Mouse (Mus musculus) liver, embryonic 14.5 days (tissue): ENCODE data around the gene Pcdh15. TPM values are rescaled to one million over a fixed set of nuclear protein-coding genes. Genes with fewer than 3 reads are reported as not detected.

Experiments
- ATAC-seq: fragments of 200-750 bp; cut with Nextera tagmentation; 2 replicates; pipeline ENCODE4 v1.8.0; 2017; ENCODE audit warnings: moderate number of reproducible peaks, mild to moderate bottlenecking, moderate library complexity; ENCODE audit not compliant: insufficient read depth
- DNase-seq, 3 experiments: peaks; one replicate each; pipeline ENCODE4 v3.0.0-alpha.2; 2012 to 2013; ENCODE audit warnings: low read depth in 3 of 3, low spot score in 3 of 3
- H3K27ac ChIP-seq: fragments of 300-500 bp; sonication (generic); 2 replicates; pipeline ENCODE4 v1.5.1; 2014; ENCODE audit warnings: moderate library complexity, mild to moderate bottlenecking, control low read depth, inconsistent platforms
- H3K27me3 ChIP-seq: fragments of 300-500 bp; sonication (generic); 2 replicates; pipeline ENCODE4 v1.6.1; 2014; ENCODE audit warnings: mild to moderate bottlenecking, low read length, moderate library complexity; ENCODE audit not compliant: control insufficient read depth, insufficient read depth
- H3K36me3 ChIP-seq: fragments of 300-500 bp; sonication (generic); replicated peaks from 2 replicates; pipeline ENCODE4 v1.6.1; 2014; ENCODE audit warnings: low read depth; ENCODE audit not compliant: control insufficient read depth, insufficient read depth
- H3K4me1 ChIP-seq, 2 experiments: fragments of 200-500 bp in 1 of 2; fragments of 300-500 bp in 1 of 2; sonication (generic) in 1 of 2; replicated peaks; 2 replicates each; pipeline ENCODE4 v1.6.1; 2012 to 2014; ENCODE audit warnings: antibody characterized with exemption in 1 of 2, inconsistent platforms in 1 of 2, low read length in 1 of 2; ENCODE audit not compliant: control insufficient read depth in 2 of 2, insufficient read depth in 2 of 2
- H3K4me2 ChIP-seq: fragments of 300-500 bp; sonication (generic); 2 replicates; pipeline ENCODE4 v1.6.1; 2014; ENCODE audit warnings: low read depth, mild to moderate bottlenecking, control low read depth, moderate library complexity
- H3K4me3 ChIP-seq, 2 experiments: fragments of 200-500 bp in 1 of 2; fragments of 300-500 bp in 1 of 2; sonication (generic) in 1 of 2; 2 replicates each; pipeline ENCODE4 v1.5.1; 2012 to 2014; ENCODE audit warnings: low read depth in 2 of 2, low read length in 2 of 2, mild to moderate bottlenecking in 2 of 2, control low read depth in 1 of 2, inconsistent platforms in 1 of 2, moderate library complexity in 1 of 2; ENCODE audit not compliant: insufficient read depth in 1 of 2
- H3K9ac ChIP-seq: fragments of 300-500 bp; sonication (generic); replicated peaks from 2 replicates; pipeline ENCODE4 v1.6.1; 2014; ENCODE audit warnings: mild to moderate bottlenecking, control low read depth, moderate library complexity
- H3K9me3 ChIP-seq: fragments of 300-500 bp; sonication (generic); 2 replicates; pipeline ENCODE4 v1.6.1; 2016; ENCODE audit warnings: low read length, mixed read lengths; ENCODE audit not compliant: control insufficient read depth
- CTCF ChIP-seq: IDR thresholded peaks from 2 replicates; pipeline ENCODE4 v1.5.1; 2016; ENCODE audit warnings: antibody characterized with exemption, low read depth, control low read depth
- EP300 ChIP-seq: IDR thresholded peaks from 2 replicates; pipeline ENCODE4 v1.6.1; 2016; ENCODE audit warnings: antibody characterized with exemption, low read depth
- WGBS: fragments of 180-500 bp; shearing (Covaris S2); extraction: QIAGEN DNeasy Blood & Tissue Kit; methylation state at CpG from one replicate; pipeline ENCODE4 v1.1.7; 2014; ENCODE audit not compliant: insufficient replicate concordance; 5-methylcytosine and 5-hydroxymethylcytosine counted together
- polyA plus RNA-seq, 2 experiments: library from polyadenylated mRNA; depleted of rRNA in 1 of 2; stranded (reverse) in 1 of 2; unstranded in 1 of 2; fragments of >200 nt; fragmentation: Nextera tagmentation in 1 of 2; extraction: Ambion mirVana in 1 of 2; gene quantifications; 2 replicates each; pipeline versions ENCODE4 v1.2.1 to v1.2.3; 2012 to 2014

Gene Pcdh15
- polyA plus RNA-seq, 2 experiments: 0.02 TPM; not detected in 1

DNA sequence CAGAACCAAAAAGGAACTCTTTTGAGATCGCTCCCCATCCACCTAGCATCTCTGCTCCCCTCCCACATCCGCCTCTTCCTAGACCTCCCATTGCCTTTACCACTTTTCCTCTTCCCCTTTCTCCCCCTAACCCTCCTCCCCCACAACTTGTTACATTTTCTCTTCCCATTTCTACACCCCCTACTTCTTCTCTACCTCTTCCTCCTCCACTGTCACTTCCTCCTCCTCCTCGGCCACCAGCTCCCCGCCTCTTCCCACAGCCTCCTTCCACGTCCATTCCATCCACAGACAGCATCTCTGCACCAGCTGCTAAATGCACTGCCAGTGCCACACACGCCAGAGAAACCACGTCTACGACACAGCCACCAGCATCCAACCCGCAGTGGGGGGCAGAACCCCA, 1532.2 kb downstream of the Pcdh15 start:
- Histone ChIP-seq H3K27ac (no peak overlapping the region), H3K27me3 (no peaks in the 10 kb centered on the region), H3K4me3 (no peak overlapping the region), H3K9me3 (no peaks in the 10 kb centered on the region), H3K4me2 (no peak overlapping the region), H3K4me1 (no peaks in the 10 kb centered on the region), H3K9ac (no peak overlapping the region), H3K36me3 (no peaks in the 10 kb centered on the region)
- WGBS: 40% methylated on average over 9 of the region's 9 CpGs
- DNase-seq (no peak), ATAC-seq (no peak)
- TF ChIP-seq CTCF (no peak), EP300 (no peak)

DNA sequence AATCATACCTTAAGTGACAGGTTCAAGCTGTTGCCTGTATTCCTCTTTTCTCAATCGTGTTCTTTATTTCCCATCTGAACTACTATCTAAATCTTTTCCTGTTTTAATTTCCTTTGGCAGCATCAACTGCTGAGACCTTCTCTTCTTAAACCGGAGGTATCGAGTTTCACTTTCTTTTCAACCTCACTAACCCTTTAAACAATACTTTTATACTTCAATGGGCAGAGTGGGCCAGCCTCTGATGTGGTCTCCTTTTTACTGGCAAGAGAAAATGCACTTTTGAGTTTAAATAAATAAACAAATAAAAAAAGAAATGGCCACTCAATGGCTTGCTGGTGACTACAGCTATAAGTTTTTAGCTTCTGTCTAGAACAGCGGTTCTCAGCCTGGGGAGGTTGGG, 1537.9 kb downstream of the Pcdh15 start:
- Histone ChIP-seq H3K4me1 (no peaks in the 10 kb centered on the region), H3K9ac (no peak overlapping the region), H3K9me3 (no peaks in the 10 kb centered on the region), H3K4me2 (no peak overlapping the region), H3K27ac (no peak overlapping the region), H3K27me3 (no peaks in the 10 kb centered on the region), H3K36me3 (no peaks in the 10 kb centered on the region), H3K4me3 (no peak overlapping the region)
- 43% methylated on average over 4 of the region's 4 CpGs for whole genome bisulfite sequencing
- ATAC-seq (no peak), DNase-seq (no peak)
- TF ChIP-seq CTCF (no peak), EP300 (no peak)

DNA sequence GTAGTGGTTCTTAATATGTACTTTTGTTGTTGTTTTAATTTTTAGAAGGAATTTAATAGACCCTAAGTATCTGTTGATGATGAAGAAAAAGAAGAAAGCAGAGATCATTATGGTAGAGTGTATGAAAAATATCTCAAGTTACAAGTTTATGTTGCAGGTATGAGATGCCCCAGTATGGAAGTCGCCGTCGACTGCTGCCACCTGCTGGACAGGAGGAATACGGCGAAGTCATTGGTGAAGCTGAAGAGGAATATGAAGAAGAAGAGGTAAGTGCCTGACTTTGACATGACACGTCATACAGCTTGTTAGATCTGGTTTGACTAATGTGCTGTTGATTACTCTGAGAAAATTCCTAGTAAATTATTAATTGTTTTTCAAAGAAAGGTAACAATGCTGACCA, 1543.0 kb downstream of the Pcdh15 start:
- no peaks in the 10 kb centered on the region for H3K4me1 ChIP-seq
- no peaks in the 10 kb centered on the region for H3K27me3 ChIP-seq
- no peaks in the 10 kb centered on the region for H3K36me3 ChIP-seq
- no peak overlapping the region for H3K4me2 ChIP-seq
- ATAC-seq: no peak
- no peak for DNase-seq
- H3K9me3 ChIP-seq: no peaks in the 10 kb centered on the region
- 45% methylated on average over 6 of the region's 6 CpGs for WGBS
- no peak overlapping the region for H3K4me3 ChIP-seq
- TF ChIP-seq CTCF (peak; percentile 51), EP300 (no peak)
- no peak overlapping the region for H3K9ac ChIP-seq
- no peak overlapping the region for H3K27ac ChIP-seq

GRCm38 (mm10) chr10:74663171-74663570, 1564.0 kb downstream of the Pcdh15 start:
- Histone ChIP-seq H3K36me3 (no peaks in the 10 kb centered on the region), H3K4me3 (no peak overlapping the region), H3K4me2 (no peak overlapping the region), H3K27ac (no peak overlapping the region), H3K4me1 (no peaks in the 10 kb centered on the region), H3K9ac (no peak overlapping the region), H3K27me3 (no peaks in the 10 kb centered on the region), H3K9me3 (no peaks in the 10 kb centered on the region)
- DNase-seq (no peak), ATAC-seq (no peak)
- TF ChIP-seq CTCF: no peak
- TF ChIP-seq EP300: no peak
- 45% methylated on average over 1 of the region's 1 CpGs for WGBS

- no peaks in the 10 kb centered on the region for H3K36me3 ChIP-seq
- H3K4me1 ChIP-seq: no peaks in the 10 kb centered on the region
- DNase-seq (no peak), ATAC-seq (no peak)
- H3K27ac ChIP-seq: no peak overlapping the region
- H3K4me2 ChIP-seq: no peak overlapping the region
- H3K27me3 ChIP-seq: no peaks in the 10 kb centered on the region
- WGBS: 54% methylated on average over 4 of the region's 4 CpGs
- H3K9me3 ChIP-seq: no peaks in the 10 kb centered on the region
- H3K4me3 ChIP-seq: no peak overlapping the region
- no peak overlapping the region for H3K9ac ChIP-seq
- TF ChIP-seq EP300 (no peak), CTCF (no peak)
These were observed 1580.9 kb downstream of the Pcdh15 start for GRCm38 (mm10) chr10:74680016-74680491.

DNA sequence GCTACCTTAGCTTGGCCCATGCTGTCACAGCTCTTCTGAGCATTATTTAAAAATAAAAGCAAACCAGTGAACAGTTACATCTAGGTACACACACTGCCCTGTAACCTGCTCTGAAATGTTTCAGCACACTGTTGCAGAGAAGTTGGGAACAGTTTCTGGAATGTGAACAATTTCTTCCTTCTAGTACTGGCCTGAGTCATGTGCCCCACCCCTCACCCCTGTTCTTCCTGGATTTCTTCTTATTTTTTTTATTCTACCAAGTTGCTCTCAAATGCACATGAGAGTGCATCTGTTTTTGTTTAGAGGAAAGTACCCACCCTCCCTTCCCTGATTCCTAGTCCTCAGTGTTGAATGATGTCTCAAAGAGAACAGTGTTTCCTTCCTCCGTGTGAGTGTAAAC, 1581.4 kb downstream of the Pcdh15 start:
- DNase-seq (no peak), ATAC-seq (no peak)
- Histone ChIP-seq H3K36me3 (no peaks in the 10 kb centered on the region), H3K4me3 (no peak overlapping the region), H3K9ac (no peak overlapping the region), H3K9me3 (no peaks in the 10 kb centered on the region), H3K27me3 (no peaks in the 10 kb centered on the region), H3K27ac (no peak overlapping the region), H3K4me1 (no peaks in the 10 kb centered on the region), H3K4me2 (no peak overlapping the region)
- TF ChIP-seq CTCF (no peak), EP300 (no peak)
- WGBS: 56% methylated on average over 1 of the region's 1 CpGs
